Mouse (Mus musculus): ENCODE results near the gene Fndc3a. TPM values are rescaled to one million over a fixed set of nuclear protein-coding genes. Genes with fewer than 3 reads are reported as not detected.

Gene Fndc3a
- polyA plus RNA-seq (2016; fragmentation: Nextera tagmentation; extraction: Ambion mirVana) = 34.3 and 38.2 TPM in 2 replicates

- whole genome bisulfite sequencing = under 1% methylated on average over 75 of the region's 82 CpGs
- H3K27me3 ChIP-seq (ENCODE audit: low read depth, poor library complexity, severe bottlenecking) = peaks cover 38% of the 10 kb centered on the region
- peak; percentile 87 for DNase-seq (ENCODE audit: low spot score)
- peaks cover 12% of the 10 kb centered on the region for H3K4me1 ChIP-seq
- H3K9me3 ChIP-seq (replicated peaks) = no peaks in the 10 kb centered on the region
- no peaks in the 10 kb centered on the region for H3K36me3 ChIP-seq
- H3K27ac ChIP-seq = peak within 1 kb of the TSS; percentile 92
- peak within 1 kb of the TSS; percentile 87 for H3K4me3 ChIP-seq
These were observed at the start of gene Fndc3a for GRCm38 (mm10) chr14:72709710-72710340. TSS of gene Fndc3a (minus strand) at chr14:72710003.

GRCm38 (mm10) chr14:72752893-72753292 lies 43.1 kb upstream of the Fndc3a start:
- Histone ChIP-seq H3K4me1 (no peaks in the 10 kb centered on the region), H3K27ac (no peak overlapping the region), H3K4me3 (no peak overlapping the region), H3K36me3 (no peaks in the 10 kb centered on the region), H3K9me3 (replicated peaks) (no peaks in the 10 kb centered on the region), H3K27me3 (ENCODE audit: low read depth, poor library complexity, severe bottlenecking) (no peaks in the 10 kb centered on the region)
- WGBS = 89% methylated on average over 6 of the region's 6 CpGs
- DNase-seq (ENCODE audit: low spot score) = no peak

GRCm38 (mm10) chr14:72750426-72751182 lies 40.8 kb upstream of the Fndc3a start:
- Histone ChIP-seq H3K27ac (no peak overlapping the region), H3K4me1 (no peaks in the 10 kb centered on the region), H3K9me3 (replicated peaks) (no peaks in the 10 kb centered on the region), H3K36me3 (no peaks in the 10 kb centered on the region), H3K4me3 (no peak overlapping the region), H3K27me3 (ENCODE audit: low read depth, poor library complexity, severe bottlenecking) (no peaks in the 10 kb centered on the region)
- no peak for DNase-seq (ENCODE audit: low spot score)
- 91% methylated on average over 5 of the region's 5 CpGs for WGBS

- WGBS = 94% methylated on average over 5 of the region's 5 CpGs
- no peaks in the 10 kb centered on the region for H3K36me3 ChIP-seq
- H3K4me1 ChIP-seq = no peaks in the 10 kb centered on the region
- no peak overlapping the region for H3K27ac ChIP-seq
- H3K4me3 ChIP-seq = no peak overlapping the region
- no peaks in the 10 kb centered on the region for H3K9me3 ChIP-seq (replicated peaks)
- no peak for DNase-seq (ENCODE audit: low spot score)
- no peaks in the 10 kb centered on the region for H3K27me3 ChIP-seq (ENCODE audit: low read depth, poor library complexity, severe bottlenecking)
These were observed 38.5 kb upstream of the Fndc3a start for GRCm38 (mm10) chr14:72748331-72748730.

- Histone ChIP-seq H3K36me3 (no peaks in the 10 kb centered on the region), H3K4me3 (no peak overlapping the region), H3K4me1 (no peaks in the 10 kb centered on the region), H3K9me3 (replicated peaks) (no peaks in the 10 kb centered on the region), H3K27ac (no peak overlapping the region), H3K27me3 (ENCODE audit: low read depth, poor library complexity, severe bottlenecking) (no peaks in the 10 kb centered on the region)
- WGBS = 90% methylated on average over 3 of the region's 3 CpGs
- DNase-seq (ENCODE audit: low spot score) = no peak
These were observed 31.9 kb upstream of the Fndc3a start for GRCm38 (mm10) chr14:72741667-72742066.

GRCm38 (mm10) chr14:72740336-72740735 lies 30.5 kb upstream of the Fndc3a start:
- Histone ChIP-seq H3K27ac (no peak overlapping the region), H3K36me3 (no peaks in the 10 kb centered on the region), H3K9me3 (replicated peaks) (no peaks in the 10 kb centered on the region), H3K4me1 (no peaks in the 10 kb centered on the region), H3K27me3 (ENCODE audit: low read depth, poor library complexity, severe bottlenecking) (no peaks in the 10 kb centered on the region), H3K4me3 (no peak overlapping the region)
- DNase-seq (ENCODE audit: low spot score) = no peak
- 88% methylated on average over 5 of the region's 5 CpGs for WGBS

GRCm38 (mm10) chr14:72739484-72740208 lies 29.8 kb upstream of the Fndc3a start:
- Histone ChIP-seq H3K4me3 (no peak overlapping the region), H3K27me3 (ENCODE audit: low read depth, poor library complexity, severe bottlenecking) (no peaks in the 10 kb centered on the region), H3K27ac (no peak overlapping the region), H3K9me3 (replicated peaks) (no peaks in the 10 kb centered on the region), H3K36me3 (no peaks in the 10 kb centered on the region), H3K4me1 (no peaks in the 10 kb centered on the region)
- DNase-seq (ENCODE audit: low spot score) = no peak
- WGBS = 83% methylated on average over 8 of the region's 8 CpGs

- H3K36me3 ChIP-seq = no peaks in the 10 kb centered on the region
- no peak overlapping the region for H3K4me3 ChIP-seq
- DNase-seq (ENCODE audit: low spot score) = no peak
- H3K4me1 ChIP-seq = no peaks in the 10 kb centered on the region
- H3K27ac ChIP-seq = no peak overlapping the region
- 97% methylated on average over 4 of the region's 4 CpGs for WGBS
- no peaks in the 10 kb centered on the region for H3K9me3 ChIP-seq (replicated peaks)
- no peaks in the 10 kb centered on the region for H3K27me3 ChIP-seq (ENCODE audit: low read depth, poor library complexity, severe bottlenecking)
These were observed 29.0 kb upstream of the Fndc3a start for GRCm38 (mm10) chr14:72738776-72739175.

GRCm38 (mm10) chr14:72738217-72738616 lies 28.4 kb upstream of the Fndc3a start:
- WGBS = 86% methylated on average over 4 of the region's 4 CpGs
- Histone ChIP-seq H3K4me1 (no peaks in the 10 kb centered on the region), H3K36me3 (no peaks in the 10 kb centered on the region), H3K9me3 (replicated peaks) (no peaks in the 10 kb centered on the region), H3K4me3 (no peak overlapping the region), H3K27ac (no peak overlapping the region), H3K27me3 (ENCODE audit: low read depth, poor library complexity, severe bottlenecking) (no peaks in the 10 kb centered on the region)
- no peak for DNase-seq (ENCODE audit: low spot score)

GRCm38 (mm10) chr14:72725865-72726264 lies 16.1 kb upstream of the Fndc3a start:
- no peaks in the 10 kb centered on the region for H3K27me3 ChIP-seq (ENCODE audit: low read depth, poor library complexity, severe bottlenecking)
- 67% methylated on average over 3 of the region's 3 CpGs for WGBS
- no peaks in the 10 kb centered on the region for H3K36me3 ChIP-seq
- DNase-seq (ENCODE audit: low spot score) = no peak
- no peak overlapping the region for H3K27ac ChIP-seq
- H3K4me3 ChIP-seq = no peak overlapping the region
- H3K4me1 ChIP-seq = no peaks in the 10 kb centered on the region
- no peaks in the 10 kb centered on the region for H3K9me3 ChIP-seq (replicated peaks)

GRCm38 (mm10) chr14:72722274-72723053 lies 12.7 kb upstream of the Fndc3a start:
- H3K9me3 ChIP-seq (replicated peaks) = no peaks in the 10 kb centered on the region
- H3K36me3 ChIP-seq = no peaks in the 10 kb centered on the region
- H3K4me1 ChIP-seq = no peaks in the 10 kb centered on the region
- H3K27ac ChIP-seq = no peak overlapping the region
- no peak overlapping the region for H3K4me3 ChIP-seq
- no peak for DNase-seq (ENCODE audit: low spot score)
- H3K27me3 ChIP-seq (ENCODE audit: low read depth, poor library complexity, severe bottlenecking) = no peaks in the 10 kb centered on the region
- 78% methylated on average over 3 of the region's 3 CpGs for WGBS

GRCm38 (mm10) chr14:72716175-72716574 lies 6.4 kb upstream of the Fndc3a start:
- Histone ChIP-seq H3K36me3 (no peaks in the 10 kb centered on the region), H3K4me3 (no peak overlapping the region), H3K4me1 (no peaks in the 10 kb centered on the region), H3K9me3 (replicated peaks) (no peaks in the 10 kb centered on the region), H3K27ac (no peak overlapping the region), H3K27me3 (ENCODE audit: low read depth, poor library complexity, severe bottlenecking) (peaks cover 15% of the 10 kb centered on the region)
- 91% methylated on average over 4 of the region's 4 CpGs for WGBS
- no peak for DNase-seq (ENCODE audit: low spot score)
